Mouse (Mus musculus) kidney, adult 18-20 months (tissue): ENCODE data around the gene Pgm2.

Source experiments
- DNase-seq: peaks from one replicate; pipeline ENCODE4 v3.0.0; 2021

Pgm2 gene

GRCm38 (mm10) chr5:64077353-64077752, 15.4 kb upstream of the Pgm2 start:
- DNase-seq, result no peak

DNA sequence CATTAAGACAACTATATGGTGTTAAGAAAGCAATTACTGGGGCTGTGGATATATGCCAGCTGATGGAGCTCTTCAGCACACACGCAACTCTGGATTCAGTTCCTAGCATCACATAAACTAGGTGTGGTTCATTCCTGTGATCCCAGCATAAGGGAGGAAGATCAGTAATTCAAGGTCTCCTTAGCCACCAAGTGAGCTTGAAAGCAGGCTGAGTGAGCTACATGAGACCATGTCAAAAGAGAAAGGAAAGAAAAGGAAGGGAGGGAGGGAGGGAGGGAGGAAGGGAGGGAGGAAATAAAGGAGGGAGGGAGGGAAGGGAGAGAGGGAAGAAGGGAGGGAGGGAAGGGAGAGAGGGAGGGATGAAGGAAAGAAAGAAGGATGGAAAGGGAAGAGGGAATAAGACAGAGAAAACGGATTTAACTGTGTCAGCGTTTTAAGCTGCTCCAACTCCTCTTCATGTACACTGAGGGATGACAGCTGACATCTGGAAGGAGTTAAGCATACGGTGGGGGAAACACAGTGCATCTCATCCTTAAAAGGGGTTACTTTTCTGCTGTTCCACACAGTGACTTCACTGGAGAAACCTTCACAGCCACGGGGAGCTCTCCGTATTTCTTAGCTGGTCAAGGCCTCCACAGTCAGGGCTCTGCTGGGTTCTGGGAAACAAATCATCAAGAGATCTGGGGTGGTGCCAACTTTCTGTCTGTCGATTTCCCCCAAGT, 13.8 kb upstream of the Pgm2 start:
- DNase-seq, result no peak

DNA sequence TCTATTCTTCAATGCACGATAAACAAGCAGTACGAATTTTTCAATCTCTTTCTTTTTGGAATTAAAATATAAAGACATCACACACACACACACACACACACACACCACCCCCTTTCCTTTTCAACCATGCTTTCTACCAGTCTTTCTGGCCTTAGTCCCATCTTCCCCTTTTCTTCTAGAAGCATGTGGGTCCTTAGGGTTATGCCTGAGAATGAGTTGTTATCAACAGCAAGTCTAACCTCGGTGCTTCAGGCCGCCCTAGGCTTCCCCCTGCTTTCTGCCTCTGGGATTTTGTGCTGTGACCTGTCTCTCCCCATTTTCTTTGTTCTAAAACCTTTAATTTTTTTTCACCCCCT, 13.3 kb upstream of the Pgm2 start:
- no peak for DNase-seq

DNA sequence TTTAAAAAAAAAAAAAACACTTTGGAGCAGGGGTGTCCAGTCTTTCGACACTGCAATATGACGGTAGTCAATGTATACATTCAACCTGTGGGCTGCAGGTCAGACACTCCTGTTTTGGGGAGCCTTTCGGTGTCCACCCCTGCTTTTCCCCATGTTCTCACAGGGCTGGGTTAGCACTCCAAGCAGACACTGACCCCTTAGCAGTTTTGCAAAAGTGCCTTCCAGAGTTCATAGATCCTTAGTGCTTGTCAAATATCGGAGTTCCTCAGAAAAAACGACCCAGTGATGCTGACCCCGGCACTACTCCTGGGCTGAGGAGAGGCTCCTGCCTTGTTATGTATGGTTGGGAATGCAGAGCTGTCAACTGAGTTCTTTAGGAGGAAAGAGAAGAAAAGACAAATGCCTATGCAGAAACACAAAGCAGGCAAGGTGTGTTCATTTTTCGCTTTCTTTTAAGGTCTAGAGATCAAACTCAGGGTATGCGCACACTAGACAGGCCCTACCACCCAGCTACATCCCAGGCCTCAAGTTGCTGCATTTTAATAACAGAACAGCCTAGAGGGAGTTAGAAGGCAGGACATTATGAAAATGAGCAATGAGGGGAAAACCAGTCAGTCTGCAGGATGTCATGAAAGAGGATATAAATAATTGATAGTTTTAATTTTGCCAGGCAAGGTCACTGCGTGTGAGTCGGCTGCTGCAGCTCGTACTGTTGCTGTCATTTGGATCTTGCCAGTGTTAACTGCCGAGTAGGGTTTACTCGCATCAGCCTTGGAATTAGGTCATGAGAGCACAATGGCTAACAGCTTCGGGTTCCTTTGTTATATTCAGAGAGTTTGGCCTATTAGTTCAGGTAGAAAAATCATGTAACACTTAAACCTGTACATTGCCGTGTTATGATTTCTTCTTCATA, 9.0 kb upstream of the Pgm2 start:
- DNase-seq, result no peak

GRCm38 (mm10) chr5:64085405-64085804, 7.3 kb upstream of the Pgm2 start:
- no peak for DNase-seq

- no peak for DNase-seq
These were observed 4.0 kb upstream of the Pgm2 start for GRCm38 (mm10) chr5:64088740-64089139.

DNA sequence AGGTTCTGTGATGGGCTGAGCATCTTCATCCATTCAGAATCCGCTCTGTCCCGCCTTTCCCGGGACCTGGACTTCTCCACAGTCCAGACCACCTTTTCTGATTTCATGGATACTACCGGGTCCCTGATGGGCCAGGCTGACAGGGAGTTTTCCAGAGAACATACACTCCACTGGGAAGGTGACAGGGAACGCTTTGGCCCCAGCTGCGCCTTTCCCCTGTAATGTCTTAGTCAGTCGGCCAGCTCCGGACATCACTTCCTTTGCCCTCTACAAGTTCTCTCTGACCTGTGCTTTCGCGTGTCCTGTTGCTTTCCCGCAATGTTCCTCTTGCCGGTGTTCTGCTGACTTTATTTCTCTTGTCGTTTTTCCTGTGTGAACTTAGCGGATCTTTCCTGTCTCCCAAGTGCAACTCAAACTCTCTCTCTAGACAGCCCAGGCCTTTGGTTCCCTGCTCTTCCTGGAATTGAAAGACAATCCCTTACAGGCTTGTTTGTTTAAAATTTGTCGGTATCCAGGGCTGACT, 660 bp downstream of the Pgm2 start:
- no peak for DNase-seq

- DNase-seq, result no peak
These were observed 2.7 kb downstream of the Pgm2 start for GRCm38 (mm10) chr5:64095342-64095993.

DNA sequence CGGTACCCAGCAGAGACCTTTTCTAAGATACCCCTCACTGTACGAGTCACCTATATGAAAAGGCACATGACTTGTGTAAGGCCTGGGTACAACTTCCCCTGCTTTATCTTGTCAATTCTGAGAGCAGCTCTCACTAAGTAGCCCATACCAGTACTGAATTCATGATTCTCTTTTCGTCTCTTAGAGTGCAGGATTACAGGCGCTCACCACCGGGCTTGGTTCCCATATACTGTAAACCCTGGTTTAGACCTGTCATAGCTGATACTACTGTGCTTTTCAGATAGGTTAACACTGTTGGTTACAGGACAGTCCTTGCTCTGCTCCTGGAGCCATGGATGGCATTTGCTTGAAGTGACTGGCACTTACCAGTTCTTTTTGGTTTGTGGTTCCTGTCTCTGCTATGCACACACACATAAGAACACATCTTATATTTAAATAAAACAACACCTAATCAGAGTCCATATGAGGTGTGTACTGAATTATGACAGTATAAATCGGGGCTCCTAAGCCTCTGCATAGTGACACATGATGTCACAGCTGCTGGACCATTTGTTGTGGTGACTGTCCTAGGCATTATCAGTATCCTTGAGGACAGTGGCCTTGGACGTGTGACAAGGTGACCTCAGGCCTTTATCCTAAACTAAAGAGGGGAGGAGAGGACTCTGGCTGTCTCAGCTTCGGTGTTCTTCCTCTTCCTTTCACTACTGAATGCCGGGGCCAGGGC, 9.4 kb downstream of the Pgm2 start:
- DNase-seq, result no peak

DNA sequence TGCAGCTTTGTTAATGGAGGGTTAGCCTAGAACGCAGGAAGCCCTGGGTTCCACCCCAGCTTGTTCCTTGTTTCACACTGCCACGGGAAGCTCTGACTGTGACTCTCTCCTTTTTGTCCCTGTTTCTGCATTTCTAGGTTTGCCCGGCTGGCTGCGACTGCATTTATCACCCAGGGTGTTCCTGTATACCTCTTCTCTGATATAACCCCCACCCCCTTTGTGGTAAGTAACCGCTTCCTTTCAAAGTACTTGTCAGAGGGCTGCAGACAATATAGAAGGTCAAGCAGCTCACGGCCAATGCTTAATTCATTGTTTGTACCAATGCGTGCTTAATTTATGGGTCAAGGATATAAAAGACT, 9.9 kb downstream of the Pgm2 start:
- DNase-seq, result no peak

- DNase-seq, result no peak
These were observed 15.0 kb downstream of the Pgm2 start for GRCm38 (mm10) chr5:64107596-64108289.

GRCm38 (mm10) chr5:64109217-64109616, 16.5 kb downstream of the Pgm2 start:
- DNase-seq, result no peak

GRCm38 (mm10) chr5:64112360-64112759, 19.6 kb downstream of the Pgm2 start:
- DNase-seq, result no peak

DNA sequence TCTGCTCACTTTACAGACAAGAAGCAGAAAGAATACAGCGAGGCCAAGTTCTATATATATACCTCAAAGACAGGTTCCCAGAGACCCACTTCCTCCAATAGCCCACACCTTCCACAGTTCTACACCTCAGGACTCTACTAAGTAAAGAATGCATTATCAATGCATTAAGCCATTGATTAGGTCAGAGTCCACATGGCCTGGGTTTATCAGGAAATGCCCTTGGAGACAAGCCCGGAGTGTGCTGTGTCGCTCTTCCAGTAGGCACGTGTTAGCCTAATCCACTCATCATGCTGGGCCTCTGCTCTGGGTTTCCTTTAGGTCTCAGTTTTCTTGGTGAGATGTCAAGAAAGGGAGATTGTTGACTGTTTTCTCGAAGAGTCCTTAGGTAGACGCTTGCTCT, 21.5 kb downstream of the Pgm2 start:
- no peak for DNase-seq

GRCm38 (mm10) chr5:64117191-64117590, 24.4 kb downstream of the Pgm2 start:
- no peak for DNase-seq

DNA sequence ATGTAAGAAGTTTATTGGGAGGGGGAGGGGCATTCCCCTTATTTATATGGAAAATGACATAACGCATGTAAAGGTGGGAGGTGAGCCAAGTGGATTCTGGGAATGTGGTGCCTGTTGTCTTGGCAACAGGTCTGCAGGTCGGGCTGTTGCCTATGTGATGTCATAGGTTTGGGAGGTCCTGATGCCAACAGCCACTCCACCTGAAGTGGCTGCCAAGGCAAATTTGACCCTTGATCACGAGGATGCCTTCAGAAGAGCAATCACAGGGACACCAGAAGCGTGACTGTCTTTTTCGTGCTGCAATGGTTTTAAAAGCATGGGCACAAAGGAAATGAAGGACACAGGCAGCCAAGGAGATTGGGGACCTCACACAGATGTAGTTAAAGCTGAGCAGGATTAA, 33.0 kb downstream of the Pgm2 start:
- DNase-seq, result no peak

DNA sequence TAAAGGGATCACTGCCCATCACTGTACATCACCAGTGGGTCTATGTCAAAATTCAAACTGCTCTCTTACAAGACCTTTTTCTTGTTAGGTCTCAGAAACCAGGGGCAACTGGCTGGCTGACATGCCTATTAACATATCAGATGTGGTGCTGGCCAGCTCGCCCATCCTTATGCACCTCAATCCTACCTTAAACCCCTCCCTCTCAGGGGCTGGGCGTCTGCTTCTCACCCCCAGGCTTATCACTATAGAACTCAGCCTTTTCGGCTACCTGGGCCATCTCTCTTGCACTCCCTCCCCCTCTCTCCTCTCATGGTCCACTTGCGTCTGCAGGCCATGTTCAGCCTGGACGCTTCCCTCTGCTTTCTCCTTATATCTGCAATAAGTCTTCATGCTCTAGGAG, 38.8 kb downstream of the Pgm2 start:
- DNase-seq, result no peak

GRCm38 (mm10) chr5:64133901-64134300, 41.2 kb downstream of the Pgm2 start:
- DNase-seq, result no peak

GRCm38 (mm10) chr5:64136325-64136724, 43.6 kb downstream of the Pgm2 start:
- DNase-seq, result peak; percentile 31

DNA sequence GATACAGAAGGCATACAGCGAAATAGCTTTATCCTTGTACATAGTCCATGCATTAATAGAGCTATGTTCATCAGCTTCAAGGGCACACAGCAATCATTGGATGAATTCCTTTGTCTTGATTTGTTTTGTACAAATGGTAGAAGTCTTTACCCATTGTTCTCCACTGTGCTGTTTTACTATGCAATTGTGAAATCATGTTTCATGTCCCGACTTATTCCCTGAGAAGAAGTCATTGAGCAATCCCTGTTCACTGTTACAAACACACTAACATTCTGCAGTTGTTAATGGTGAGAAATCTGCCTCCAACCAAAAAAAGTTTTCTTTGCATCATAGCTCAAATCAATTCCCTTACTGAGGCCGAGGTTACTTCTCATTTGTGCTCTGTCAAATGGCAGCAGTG, 47.5 kb downstream of the Pgm2 start:
- DNase-seq, result no peak

GRCm38 (mm10) chr5:64144315-64144714, 51.6 kb downstream of the Pgm2 start:
- DNase-seq, result no peak

DNA sequence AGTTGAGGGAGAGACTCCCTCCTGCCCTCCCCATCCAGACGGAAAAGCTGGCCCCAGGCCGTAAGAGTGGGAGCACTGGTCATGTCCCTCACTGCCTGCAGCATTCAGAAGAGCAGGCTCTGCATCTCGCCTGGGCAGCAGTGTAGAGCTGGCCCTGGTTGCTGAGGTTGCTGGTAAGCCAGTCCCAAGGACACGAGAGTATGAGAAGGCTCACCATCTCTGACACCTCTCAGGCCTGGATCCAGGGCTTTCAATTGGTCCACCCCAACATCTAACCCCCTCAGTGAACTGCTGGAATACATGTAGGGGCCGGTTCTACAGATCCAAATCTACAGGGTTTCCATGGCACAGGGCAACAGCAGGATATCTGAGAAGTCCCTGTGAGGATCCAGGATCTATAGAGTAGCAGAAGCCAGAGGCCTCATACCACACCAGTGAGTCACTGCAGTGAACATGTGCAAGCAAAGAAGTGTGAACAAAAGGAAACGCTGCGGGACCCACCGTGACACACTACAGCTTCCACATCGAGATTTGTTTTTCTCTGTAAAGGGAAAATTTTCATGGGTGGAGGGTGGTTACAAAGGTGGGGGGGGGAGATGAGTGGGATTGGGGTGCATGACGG, 53.7 kb downstream of the Pgm2 start:
- no peak for DNase-seq
